Mouse (Mus musculus) inflammation-experienced regulatory T-cells, adult 6 months (primary cell): ENCODE data around the gene Dpf2. TPM values are rescaled to one million over a fixed set of nuclear protein-coding genes. Genes with fewer than 3 reads are reported as not detected.
A peak's percentile ranks its signal among the peaks of the same experiment; 100 is the strongest.

Experiments used
- ATAC-seq: one replicate; pipeline ENCODE4 v1.8.0; 2017
- polyA plus RNA-seq, 3 experiments: library from polyadenylated mRNA; unstranded; fragments of 100-300 nt; shearing (Covaris generic); gene quantifications; one replicate each; pipeline ENCODE4 v1.2.1; 2017

Dpf2 gene
- polyA plus RNA-seq: 100 to 1,000 TPM; 157 to 198 (median 189) TPM

GRCm38 (mm10) chr19:5913007-5913719 lies at the start of gene Dpf2:
Dpf2 (minus strand) TSS chr19:5913010.
- peak; percentile 8 for ATAC-seq

- ATAC-seq: no peak
These were observed 44.6 kb upstream of the Dpf2 start for GRCm38 (mm10) chr19:5957371-5957770.

GRCm38 (mm10) chr19:5956685-5957084 lies 43.9 kb upstream of the Dpf2 start:
- peak; percentile 43 for ATAC-seq

GRCm38 (mm10) chr19:5955704-5956670 lies 43.2 kb upstream of the Dpf2 start:
- ATAC-seq: no peak

- ATAC-seq: no peak
These were observed 42.1 kb upstream of the Dpf2 start for GRCm38 (mm10) chr19:5954936-5955335.

- no peak for ATAC-seq
These were observed 41.4 kb upstream of the Dpf2 start for GRCm38 (mm10) chr19:5954031-5954710.

- no peak for ATAC-seq
These were observed 40.5 kb upstream of the Dpf2 start for GRCm38 (mm10) chr19:5953201-5953770.

GRCm38 (mm10) chr19:5952071-5952691 lies 39.4 kb upstream of the Dpf2 start:
- no peak for ATAC-seq

- no peak for ATAC-seq
These were observed 38.8 kb upstream of the Dpf2 start for GRCm38 (mm10) chr19:5951631-5952030.

- ATAC-seq: no peak
These were observed 37.4 kb upstream of the Dpf2 start for GRCm38 (mm10) chr19:5950218-5950617.

GRCm38 (mm10) chr19:5945891-5946290 lies 33.1 kb upstream of the Dpf2 start:
- no peak for ATAC-seq

GRCm38 (mm10) chr19:5945027-5945426 lies 32.2 kb upstream of the Dpf2 start:
- ATAC-seq: no peak

GRCm38 (mm10) chr19:5944145-5944544 lies 31.3 kb upstream of the Dpf2 start:
- ATAC-seq: no peak

GRCm38 (mm10) chr19:5943404-5943803 lies 30.6 kb upstream of the Dpf2 start:
- ATAC-seq: no peak

GRCm38 (mm10) chr19:5942581-5942980 lies 29.8 kb upstream of the Dpf2 start:
- no peak for ATAC-seq

- no peak for ATAC-seq
These were observed 27.8 kb upstream of the Dpf2 start for GRCm38 (mm10) chr19:5940656-5941055.

- no peak for ATAC-seq
These were observed 27.4 kb upstream of the Dpf2 start for GRCm38 (mm10) chr19:5940173-5940572.

- ATAC-seq: no peak
These were observed 26.9 kb upstream of the Dpf2 start for GRCm38 (mm10) chr19:5939715-5940114.

GRCm38 (mm10) chr19:5938516-5938915 lies 25.7 kb upstream of the Dpf2 start:
- no peak for ATAC-seq

GRCm38 (mm10) chr19:5937836-5938406 lies 25.1 kb upstream of the Dpf2 start:
- no peak for ATAC-seq

GRCm38 (mm10) chr19:5937095-5937835 lies 24.5 kb upstream of the Dpf2 start:
- ATAC-seq: no peak
